Mouse (Mus musculus): ENCODE measurements around the gene Zfp526.

DNA sequence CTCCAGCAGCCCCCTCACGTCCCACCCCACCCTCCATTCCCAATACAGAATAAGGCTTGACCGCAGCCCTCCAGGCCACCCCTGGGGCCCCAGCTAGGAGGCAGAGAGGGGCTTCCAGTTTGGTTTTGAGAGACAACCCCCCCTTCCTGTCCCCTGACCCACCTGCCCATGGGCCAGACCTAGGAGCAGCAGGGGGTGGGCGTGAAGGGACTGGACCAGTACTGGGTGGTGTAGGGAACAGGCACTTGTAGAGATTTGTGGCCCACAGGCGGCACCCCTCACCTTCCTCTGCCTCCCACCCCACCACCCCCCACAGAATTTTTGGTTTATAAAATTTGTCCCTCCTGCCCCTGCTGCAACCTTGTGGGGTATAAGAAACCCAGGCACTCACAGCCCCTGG, 22.1 kb downstream of the Zfp526 start:
- TF ChIP-seq CTCF (IDR thresholded peaks at IDR 0.05; ENCODE audit: extremely low read depth, insufficient read depth, insufficient read length, insufficient replicate concordance): no peak
- no peak for TF ChIP-seq POLR2A (IDR thresholded peaks at IDR 0.05; ENCODE audit: low read depth, low read length)

Data from spleen, adult 2 months (tissue).